Mouse (Mus musculus): ENCODE measurements at regions not wholly inside any gene's neighbourhood (a gene's known extent, or its start where the extent isn't known, plus 50 kb on each side); places are given as distances from the start of the nearest gene placed in this dataset. TPM values are rescaled to one million over a fixed set of nuclear protein-coding genes. Genes with fewer than 3 reads are reported as not detected.
A peak's percentile ranks its signal among the peaks of the same experiment; 100 is the strongest.

- ATAC-seq (ENCODE audit: low FRiP score): peak; percentile 33; the same call in 1 of the 2 replicates
- H3K4me1 ChIP-seq: no peaks in the 10 kb centered on the region; the same call in 1 of the 2 replicates
- 22% methylated on average over 3 of the region's 3 CpGs for WGBS
Measured at GRCm38 (mm10) chr11:28648916-28649315, 64.8 kb upstream of the Ccdc85a start.

GRCm38 (mm10) chr11:28639081-28639480 is 55.0 kb upstream of the Ccdc85a start:
- H3K9me3 ChIP-seq: no peaks in the 10 kb centered on the region
- H3K4me2 ChIP-seq: no peak overlapping the region
- no peaks in the 10 kb centered on the region for H3K27me3 ChIP-seq
- no peaks in the 10 kb centered on the region for H3K4me1 ChIP-seq
- no peak for ATAC-seq (ENCODE audit: low FRiP score)
- 95% methylated on average over 1 of the region's 1 CpGs for WGBS
- H3K4me3 ChIP-seq (replicated peaks): no peak overlapping the region
- H3K36me3 ChIP-seq (replicated peaks): no peaks in the 10 kb centered on the region
- H3K27ac ChIP-seq: no peak overlapping the region
- H3K9ac ChIP-seq: no peak overlapping the region

More at GRCm38 (mm10) chr11:28648916-28649315, 64.8 kb upstream of the Ccdc85a start:
- H3K9ac ChIP-seq: no peak overlapping the region
- no peaks in the 10 kb centered on the region for H3K27me3 ChIP-seq
- no peaks in the 10 kb centered on the region for H3K9me3 ChIP-seq
- H3K36me3 ChIP-seq (replicated peaks): no peaks in the 10 kb centered on the region
- H3K27ac ChIP-seq: no peak overlapping the region
- H3K4me2 ChIP-seq: no peak overlapping the region
- H3K4me3 ChIP-seq (replicated peaks): no peak overlapping the region

- Histone ChIP-seq H3K4me3 (replicated peaks) (no peak overlapping the region), H3K27me3 (no peaks in the 10 kb centered on the region), H3K4me2 (no peak overlapping the region), H3K27ac (no peak overlapping the region), H3K9me3 (no peaks in the 10 kb centered on the region), H3K9ac (no peak overlapping the region), H3K4me1 (no peaks in the 10 kb centered on the region), H3K36me3 (replicated peaks) (no peaks in the 10 kb centered on the region)
- WGBS: 72% methylated on average over 3 of the region's 3 CpGs
- ATAC-seq (ENCODE audit: low FRiP score): no peak
Measured at GRCm38 (mm10) chr11:28636752-28637151, 52.6 kb upstream of the Ccdc85a start.

MicroRNAs in the stretch of these regions (microRNA counts, 519-probe panel; counts per million panel counts)
- microRNA mmu-miR-216a (not detected), microRNA mmu-miR-216b (2,987 counts per million, percentile 24 among the panel's probes with 10 or more counts), microRNA mmu-miR-217 (not detected)

Small RNA genes in the stretch of these regions (microRNA-seq; reads per million reads assigned to microRNA genes)
- gene Mir216a (29.1 reads per million, percentile 38 among the genes with 10 or more reads in this experiment), gene Mir216b (not detected), gene Mir216c (not detected), gene Mir217 (141 reads per million, percentile 52 among the genes with 10 or more reads in this experiment)
